Mouse (Mus musculus): ENCODE data around the gene Vill.

- no peak for TF ChIP-seq CTCF (IDR thresholded peaks at IDR 0.05; ENCODE audit: extremely low read depth, insufficient read length, insufficient replicate concordance, low read depth, low read length)
- no peak for TF ChIP-seq POLR2A (IDR thresholded peaks at IDR 0.05; ENCODE audit: low read depth, low read length)
Measured at GRCm38 (mm10) chr9:119025263-119025662, 27.3 kb upstream of the Vill start.

Data from small intestine, adult 2 months (tissue).